Mouse (Mus musculus): ENCODE measurements around the gene Zfp951. TPM values are rescaled to one million over a fixed set of nuclear protein-coding genes. Genes with fewer than 3 reads are reported as not detected.
"Not testable (repeated sequence)": the region's sequence is repeated elsewhere in the genome, so short reads cannot be mapped to it uniquely, and the experiment has no call there.

Gene Zfp951
- polyA plus RNA-seq (2017; shearing (Covaris generic)), result 1 to 10 TPM; 4.2 to 6.4 TPM

DNA sequence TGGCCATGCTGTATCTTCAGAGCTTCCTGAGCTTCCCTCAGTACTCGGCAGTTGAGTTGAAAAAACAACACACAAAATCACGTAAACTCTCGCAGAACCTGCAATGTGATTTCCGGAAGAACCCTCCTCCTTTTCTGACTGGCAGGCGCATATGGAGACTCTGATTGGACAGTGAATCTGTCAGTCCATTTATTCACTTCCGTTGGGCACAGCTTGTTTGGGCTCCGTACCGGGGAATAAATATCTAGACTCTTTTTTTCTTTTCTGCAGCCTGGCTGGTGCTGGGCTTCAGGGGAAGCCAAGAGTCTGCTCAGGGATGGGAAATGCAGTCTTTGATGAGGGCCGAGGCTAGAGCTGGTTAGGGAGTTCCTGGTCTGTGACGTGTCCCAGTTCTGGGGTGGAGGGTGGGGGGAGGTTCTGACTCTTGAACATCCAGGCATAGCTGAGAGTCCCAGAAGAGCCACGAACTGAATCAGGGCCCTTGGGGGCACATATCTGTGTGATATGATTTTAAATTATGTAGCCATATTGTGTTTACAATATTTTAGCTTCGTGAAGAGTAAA lies at the start of gene Zfp951:
Gene Zfp951 (minus strand): TSS at position 109 of the 564 bp plus-strand sequence.
- ATAC-seq, result peak; percentile 91

GRCm38 (mm10) chr5:104906556-104906955 lies 46.7 kb upstream of the Zfp951 start:
- ATAC-seq, result not testable (repeated sequence)

- not testable (repeated sequence) for ATAC-seq
Observed at GRCm38 (mm10) chr5:104859045-104859961, 567 bp downstream of the Zfp951 start.

DNA sequence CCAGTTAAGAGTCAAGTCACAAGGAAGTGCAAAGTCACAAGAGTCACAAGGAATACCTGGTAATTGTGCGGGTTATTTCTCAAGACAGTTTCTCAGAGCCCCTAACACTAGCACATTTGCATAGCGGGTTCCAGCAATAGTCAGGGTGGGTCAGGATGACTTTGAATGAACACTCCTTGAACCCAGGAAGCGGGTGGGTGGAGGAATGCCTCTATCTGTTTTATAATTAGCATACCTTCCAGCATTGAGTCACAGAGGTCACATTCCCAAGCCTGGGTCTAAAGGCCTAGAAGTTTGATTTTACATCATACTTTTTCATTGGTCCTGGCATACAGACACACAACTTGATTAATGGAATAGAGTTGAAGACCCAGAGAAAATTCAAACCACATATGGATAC lies 5.3 kb downstream of the Zfp951 start:
- not testable (repeated sequence) for ATAC-seq

- ATAC-seq, result no peak
Observed at GRCm38 (mm10) chr5:104833330-104833729, 26.5 kb downstream of the Zfp951 start.

DNA sequence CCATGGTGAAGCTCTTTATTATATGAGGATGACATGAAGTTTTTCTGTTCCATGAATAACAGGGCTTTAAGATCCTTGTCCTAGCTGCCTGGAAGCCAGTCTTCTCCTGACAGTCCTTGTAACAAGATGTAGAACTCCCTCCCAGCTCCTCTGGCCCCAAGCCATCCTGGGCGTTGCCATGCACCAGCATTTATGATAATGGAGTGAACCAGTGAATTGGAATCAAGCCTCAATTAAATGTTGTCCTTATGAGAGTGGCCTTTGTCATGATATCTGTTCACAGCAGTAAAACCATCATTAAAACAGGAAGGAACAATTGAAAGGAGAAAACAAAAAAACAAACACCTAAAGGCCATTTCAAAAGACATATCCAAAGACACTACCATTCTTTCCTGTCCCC lies 30.3 kb downstream of the Zfp951 start:
- ATAC-seq, result no peak

DNA sequence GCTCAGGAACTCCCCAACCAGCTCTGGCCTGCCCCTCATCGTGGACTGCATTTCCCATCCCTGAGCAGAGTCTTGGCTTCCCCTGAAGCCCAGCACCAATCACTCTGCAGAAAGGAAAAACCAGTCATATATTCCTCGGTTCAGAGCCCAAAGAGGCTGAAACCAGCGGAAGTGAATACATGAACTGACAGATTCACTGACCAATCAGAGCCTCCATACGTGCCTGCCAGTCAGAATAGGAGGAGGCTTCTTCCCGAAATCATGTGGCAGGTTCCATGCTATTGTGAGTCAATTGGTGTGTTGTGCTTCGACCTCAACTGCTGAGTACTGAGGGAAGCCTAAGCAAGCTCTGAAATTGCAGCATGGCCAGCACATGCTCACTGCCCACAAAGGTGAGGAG lies 89.7 kb downstream of the Zfp951 start:
- ATAC-seq, result not testable (repeated sequence)

Other genes starting within 250 kb of the Zfp951 start
- 10 to 100 TPM; 18.3 to 21.5 TPM for gene Abcg3, start 122.6 kb upstream of the Zfp951 start, polyA plus RNA-seq (2017; shearing (Covaris generic))

Data from activated CD4-positive, CD25-positive, alpha-beta regulatory T cell, adult 4 months (primary cell).